In genomic region chr6:83464011-83464410, GRCm38 (mm10) we compare ENCODE assay signal across 28 mouse cellular contexts.
"Had no signal": no experiment of that assay in that cellular context is flagged by ENCODE, and none has a peak within 500 bp of the region (broad histone marks: within the 10 kb centered on the region; RNA-seq: fewer than 3 reads in every experiment).

No protein-coding gene starts in this region.

- ATAC-seq: forebrain, embryonic 13.5 days; forebrain, embryonic 14.5 days; forebrain, embryonic 15.5 days; forebrain, embryonic 16.5 days; forebrain, postnatal 0 days had no signal

- H3K4me3 ChIP-seq: embryonic facial prominence, embryonic 10.5 days; embryonic facial prominence, embryonic 12.5 days; embryonic facial prominence, embryonic 13.5 days; embryonic facial prominence, embryonic 15.5 days; erythroblast, embryonic 14.5 days; forebrain, embryonic 10.5 days; forebrain, embryonic 12.5 days; forebrain, embryonic 13.5 days; forebrain, embryonic 15.5 days; gastrocnemius, adult 2 months; heart, adult 2 months had no signal

- H3K36me3 ChIP-seq: embryonic facial prominence, embryonic 10.5 days; embryonic facial prominence, embryonic 12.5 days; embryonic facial prominence, embryonic 13.5 days; embryonic facial prominence, embryonic 15.5 days; forebrain, embryonic 10.5 days; forebrain, embryonic 12.5 days; forebrain, embryonic 15.5 days had no signal

- H3K27ac ChIP-seq: embryonic facial prominence, embryonic 10.5 days; embryonic facial prominence, embryonic 12.5 days; embryonic facial prominence, embryonic 13.5 days; embryonic facial prominence, embryonic 15.5 days; forebrain, embryonic 10.5 days; forebrain, embryonic 12.5 days; forebrain, embryonic 13.5 days; forebrain, embryonic 15.5 days; gastrocnemius, adult 2 months; heart, adult 2 months had no signal

- H3K4me2 ChIP-seq: embryonic facial prominence, embryonic 12.5 days; embryonic facial prominence, embryonic 13.5 days; embryonic facial prominence, embryonic 15.5 days; forebrain, embryonic 12.5 days; forebrain, embryonic 13.5 days; forebrain, embryonic 15.5 days had no signal

- H3K4me1 ChIP-seq: embryonic facial prominence, embryonic 12.5 days; embryonic facial prominence, embryonic 13.5 days; forebrain, embryonic 12.5 days; forebrain, embryonic 13.5 days; forebrain, embryonic 15.5 days had no signal

- H3K9me3 ChIP-seq: embryonic facial prominence, embryonic 10.5 days; embryonic facial prominence, embryonic 12.5 days; embryonic facial prominence, embryonic 13.5 days; embryonic facial prominence, embryonic 15.5 days; forebrain, embryonic 10.5 days; forebrain, embryonic 12.5 days; forebrain, embryonic 13.5 days; forebrain, embryonic 15.5 days had no signal

- H3K27me3 ChIP-seq: embryonic facial prominence, embryonic 12.5 days; embryonic facial prominence, embryonic 13.5 days; embryonic facial prominence, embryonic 15.5 days; forebrain, embryonic 13.5 days; forebrain, embryonic 15.5 days had no signal

- H3K9ac ChIP-seq: embryonic facial prominence, embryonic 12.5 days; embryonic facial prominence, embryonic 13.5 days; embryonic facial prominence, embryonic 15.5 days; forebrain, embryonic 12.5 days; forebrain, embryonic 13.5 days; forebrain, embryonic 15.5 days; forebrain, postnatal 0 days had no signal

- DNase-seq: cerebellum, adult 8-10 months; cerebellum, adult 9-10 months; cerebellum, adult 9-11 months; cerebellum, postnatal 10 days; cerebellum, postnatal 14 days; cerebellum, postnatal 25 days; cerebellum, postnatal 36 days; embryo, embryonic 11 days; forebrain, postnatal 0 days; gastrocnemius, adult 2 months; gastrocnemius, postnatal 10 days; gastrocnemius, postnatal 14 days; gastrocnemius, postnatal 25 days; gastrocnemius, postnatal 36 days; heart, adult 11 months; heart, adult 18-20 months; heart, adult 2 months had no signal
